Mouse (Mus musculus): Measurements from ENCODE around the gene Rab30.
A peak's percentile ranks its signal among the peaks of the same experiment; 100 is the strongest.

Rab30 gene

DNA sequence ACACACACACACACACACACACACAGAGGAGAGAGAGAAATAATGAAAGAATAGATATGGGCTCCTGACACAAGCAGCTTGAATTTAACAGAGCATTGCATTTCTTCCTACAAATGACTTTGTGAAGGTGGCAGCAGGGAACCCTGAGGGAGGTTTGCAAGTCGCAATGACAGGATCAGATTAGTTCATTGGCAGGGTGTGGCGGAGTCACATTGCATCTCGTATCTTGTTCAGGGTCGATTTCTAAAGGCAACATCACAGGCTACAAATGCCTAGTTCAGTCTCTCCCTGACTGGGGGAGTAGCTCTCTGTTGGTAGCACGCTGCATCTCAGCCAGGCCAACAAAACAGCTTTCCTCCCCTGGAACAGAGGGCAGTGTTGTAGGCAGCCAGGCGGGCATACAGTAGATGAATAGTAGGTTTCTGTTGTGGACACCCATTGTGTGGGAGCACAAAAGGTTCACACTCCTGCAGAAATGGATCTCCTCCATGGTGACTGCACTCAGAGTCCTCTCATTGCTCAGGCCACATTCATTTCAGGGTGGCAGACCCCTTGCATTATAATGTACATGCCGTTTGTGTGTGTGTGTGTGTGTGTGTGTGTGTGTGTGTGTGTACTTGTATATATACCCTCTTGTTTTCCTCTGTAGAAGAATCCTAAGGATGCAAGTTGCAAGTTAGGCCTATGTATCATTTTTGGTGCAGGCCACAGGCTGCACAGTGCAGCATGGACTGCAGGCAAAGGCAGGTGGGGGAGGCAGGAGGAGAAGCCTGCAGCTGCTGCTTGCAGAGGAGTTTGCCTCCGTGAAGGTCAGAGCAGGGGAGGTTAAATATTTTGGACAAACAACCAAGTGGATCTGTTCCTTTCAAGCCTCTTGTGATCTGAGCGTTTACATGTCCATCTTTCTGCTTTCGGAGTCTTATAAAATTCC is 58.5 kb downstream of the Rab30 start:
- DNase-seq (ENCODE audit: low spot score) = peak; percentile 12

- DNase-seq (ENCODE audit: low spot score) = no peak
Measured at GRCm38 (mm10) chr7:92802158-92802557, 60.8 kb downstream of the Rab30 start.

- no peak for DNase-seq (ENCODE audit: low spot score)
Measured at GRCm38 (mm10) chr7:92803191-92803590, 61.8 kb downstream of the Rab30 start.

DNA sequence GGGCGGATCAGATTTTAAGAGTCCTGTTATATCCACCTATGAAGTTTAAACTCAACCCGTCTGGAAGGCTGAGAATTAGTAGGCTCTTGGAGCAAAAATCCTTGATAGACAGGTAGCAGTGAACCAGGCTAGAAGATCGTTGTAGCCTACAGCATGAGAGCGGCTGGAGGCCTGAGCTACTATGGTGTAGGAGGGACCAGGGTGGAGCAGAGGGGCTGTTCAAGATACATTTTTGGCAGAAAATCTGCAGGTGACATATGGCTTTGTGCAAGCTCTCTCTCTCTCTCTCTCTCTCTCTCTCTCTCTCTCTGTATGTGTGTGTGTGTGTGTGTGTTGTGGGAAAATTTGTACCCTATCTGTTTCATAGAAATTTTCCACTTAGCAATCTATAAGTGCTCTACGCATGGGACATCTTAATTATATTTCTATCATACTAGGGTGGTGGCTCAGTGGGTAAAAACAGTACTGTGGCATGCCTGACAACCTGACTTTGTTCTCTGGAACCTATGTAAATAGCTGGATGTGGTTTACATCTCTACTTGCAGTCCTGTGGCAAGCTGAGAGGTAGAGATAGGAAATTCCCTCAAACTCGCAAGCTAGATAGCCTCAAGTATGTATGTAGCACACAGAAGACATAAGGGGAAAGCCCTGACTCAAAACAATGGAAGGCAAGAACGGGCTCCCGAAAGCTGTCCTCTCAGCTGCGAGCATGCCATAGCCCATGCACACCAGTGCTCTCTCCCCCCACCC is 63.7 kb downstream of the Rab30 start:
- no peak for DNase-seq (ENCODE audit: low spot score)

DNA sequence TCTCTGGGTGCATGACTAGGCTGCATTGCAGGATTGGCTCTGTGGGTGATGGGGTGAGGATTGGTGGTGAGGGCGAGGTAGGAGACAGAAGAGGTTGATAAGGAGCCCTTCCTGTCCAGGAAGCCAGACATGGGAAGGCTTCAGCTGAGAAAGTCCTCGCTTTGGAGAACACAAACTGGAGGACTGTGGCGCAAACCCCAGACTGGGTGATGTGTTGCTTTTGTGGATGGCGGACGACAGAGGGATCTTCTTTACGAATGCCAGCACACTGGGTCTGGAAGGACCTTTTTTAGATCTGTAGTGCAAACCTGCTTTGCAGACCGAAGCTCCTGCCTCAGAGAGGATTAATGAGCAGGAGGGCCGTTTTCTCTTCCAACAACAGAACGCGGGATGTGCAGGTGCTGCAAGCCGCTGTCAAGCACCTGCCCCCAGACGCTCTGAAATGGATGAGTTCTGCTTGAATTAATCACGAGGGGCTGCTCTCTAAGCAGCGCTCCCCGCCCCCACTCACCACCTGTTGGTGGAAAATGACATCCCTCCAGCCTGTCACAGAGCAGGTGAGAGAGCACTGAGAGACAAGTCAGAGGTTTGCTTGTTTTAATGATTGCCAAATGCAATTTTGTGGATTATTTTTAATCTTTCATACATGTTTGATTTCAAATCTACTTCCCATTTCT is 65.2 kb downstream of the Rab30 start:
- no peak for DNase-seq (ENCODE audit: low spot score)

DNA sequence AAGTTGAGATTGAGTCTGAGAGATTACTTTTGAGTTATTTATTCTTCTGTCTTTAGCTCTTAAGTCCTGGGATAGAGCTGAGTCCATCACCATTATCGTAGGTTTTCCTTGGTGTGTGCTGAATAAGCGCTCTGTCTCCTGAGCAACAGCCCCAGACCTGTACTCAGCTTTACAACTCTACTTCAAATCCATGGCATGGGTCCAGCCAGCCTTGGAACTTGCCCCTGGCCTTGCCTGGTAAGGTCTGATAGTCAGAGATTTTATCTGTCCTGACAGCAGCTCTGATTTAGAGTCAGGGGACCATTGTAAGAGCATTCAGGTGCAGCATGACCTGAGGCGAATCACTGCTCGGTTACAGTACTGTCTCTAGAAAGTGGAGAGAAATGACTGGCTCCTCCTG is 66.1 kb downstream of the Rab30 start:
- DNase-seq (ENCODE audit: low spot score) = peak; percentile 19

DNA sequence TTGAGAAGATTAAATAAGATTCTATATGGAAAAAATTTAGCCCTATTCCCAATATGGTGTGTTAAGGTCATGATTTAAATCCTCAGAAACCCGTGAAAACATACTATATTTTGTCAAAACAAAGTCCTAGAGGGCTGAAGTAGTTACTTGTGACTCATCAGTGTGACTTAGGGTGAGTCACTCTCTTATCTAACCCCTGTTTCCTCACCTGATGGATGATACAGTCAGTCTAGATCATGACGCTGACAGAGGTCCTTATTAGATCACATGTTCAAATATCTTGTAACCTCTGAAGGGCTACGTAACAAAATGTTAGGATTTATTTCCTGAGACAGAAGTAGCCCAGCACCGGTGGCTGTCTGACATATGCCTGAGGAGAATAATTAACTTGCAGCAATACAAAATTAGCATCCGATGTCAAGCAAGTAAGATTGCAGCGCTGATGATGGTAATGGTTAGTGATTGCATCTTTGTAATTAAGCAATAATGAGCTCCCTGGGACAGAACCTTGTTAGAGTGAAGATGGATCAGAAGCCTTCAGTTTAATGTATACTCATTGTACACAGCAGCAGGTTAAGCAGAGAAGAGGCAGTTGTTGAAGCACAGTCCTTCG is 70.4 kb downstream of the Rab30 start:
- no peak for DNase-seq (ENCODE audit: low spot score)

- no peak for DNase-seq (ENCODE audit: low spot score)
Measured at GRCm38 (mm10) chr7:92817242-92817641, 75.8 kb downstream of the Rab30 start.

- no peak for DNase-seq (ENCODE audit: low spot score)
Measured at GRCm38 (mm10) chr7:92817886-92818285, 76.5 kb downstream of the Rab30 start.

GRCm38 (mm10) chr7:92819656-92820055 is 78.3 kb downstream of the Rab30 start:
- no peak for DNase-seq (ENCODE audit: low spot score)

GRCm38 (mm10) chr7:92820410-92820809 is 79.0 kb downstream of the Rab30 start:
- no peak for DNase-seq (ENCODE audit: low spot score)

GRCm38 (mm10) chr7:92820941-92821465 is 79.6 kb downstream of the Rab30 start:
- DNase-seq (ENCODE audit: low spot score) = no peak

DNA sequence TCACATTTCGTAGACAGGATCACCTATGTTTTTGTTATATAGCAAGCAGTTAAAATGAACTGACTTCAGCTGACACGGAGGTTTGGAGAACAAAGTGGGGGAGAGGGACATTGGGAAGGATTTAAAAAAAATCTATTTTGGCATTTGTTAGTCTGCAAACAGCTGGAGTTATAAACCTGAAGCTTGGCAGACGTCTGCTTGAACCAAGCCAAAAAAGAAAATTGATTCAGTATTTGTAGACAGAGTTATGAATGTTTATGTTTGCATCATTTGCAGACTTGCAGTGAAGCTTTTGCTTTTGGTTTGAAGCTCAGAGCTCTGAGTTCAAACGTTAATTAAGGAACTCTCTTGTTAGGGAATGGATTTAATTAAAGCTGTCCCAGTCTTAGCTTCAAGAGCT is 80.5 kb downstream of the Rab30 start:
- no peak for DNase-seq (ENCODE audit: low spot score)

GRCm38 (mm10) chr7:92822409-92823101 is 81.2 kb downstream of the Rab30 start:
- no peak for DNase-seq (ENCODE audit: low spot score)

DNA sequence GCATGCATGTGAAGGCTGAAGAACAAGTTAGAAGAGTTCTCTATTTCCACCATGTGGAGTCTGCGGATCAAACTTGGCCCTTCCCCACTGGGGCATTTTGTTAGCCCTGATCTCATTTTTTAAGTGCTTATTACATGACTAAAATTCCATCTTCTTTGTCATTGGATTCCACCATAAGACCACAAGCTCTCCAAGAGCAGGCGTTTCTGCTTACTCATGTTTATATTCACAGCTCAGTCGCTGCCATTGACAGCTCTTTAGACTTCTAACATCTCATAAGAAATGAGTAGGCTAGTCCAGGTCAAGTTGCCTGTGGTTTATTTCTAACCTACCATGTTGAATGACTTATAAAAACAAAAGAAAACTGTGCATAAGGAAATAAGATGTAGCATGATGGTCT is 84.8 kb downstream of the Rab30 start:
- DNase-seq (ENCODE audit: low spot score) = no peak

DNA sequence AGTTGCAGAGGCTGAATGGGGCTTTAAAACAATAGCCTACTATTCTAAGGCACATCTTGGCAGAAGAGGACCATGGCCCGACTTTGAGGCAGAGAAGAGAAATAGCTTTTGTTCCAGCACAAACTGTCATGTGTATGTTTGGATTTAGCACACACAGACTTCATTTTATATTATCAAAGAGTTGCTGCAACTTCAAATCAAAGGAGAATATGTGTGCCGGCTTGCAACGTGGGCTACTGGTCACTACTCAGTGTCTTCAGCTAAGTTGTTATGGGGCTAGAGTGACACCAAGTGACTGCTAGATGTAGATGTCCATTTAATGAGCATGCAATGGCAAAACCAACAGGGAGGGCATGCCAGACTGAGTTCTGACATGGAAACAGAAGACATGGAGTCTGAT is 86.6 kb downstream of the Rab30 start:
- DNase-seq (ENCODE audit: low spot score) = no peak

DNA sequence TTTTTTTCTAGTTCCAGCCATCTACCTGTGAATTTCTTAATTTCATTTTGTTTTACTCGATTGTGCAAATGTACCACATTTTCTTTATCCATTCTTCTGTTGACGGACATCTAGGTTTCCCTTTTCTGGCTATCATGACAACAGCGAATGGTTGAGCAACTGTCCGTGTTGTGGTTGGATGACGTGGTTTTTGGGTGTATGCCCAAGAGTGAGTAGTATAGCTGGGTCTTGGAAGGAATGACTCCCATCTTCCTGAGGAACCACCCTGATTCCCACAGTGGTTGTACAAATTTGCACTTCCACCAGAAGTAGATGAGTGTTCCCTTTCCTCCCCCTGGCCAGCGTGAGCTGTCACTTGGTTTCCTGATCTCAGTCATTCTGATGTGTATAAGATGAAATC is 91.0 kb downstream of the Rab30 start:
- DNase-seq (ENCODE audit: low spot score) = no peak

- DNase-seq (ENCODE audit: low spot score) = no peak
Measured at GRCm38 (mm10) chr7:92834391-92834790, 93.0 kb downstream of the Rab30 start.

DNA sequence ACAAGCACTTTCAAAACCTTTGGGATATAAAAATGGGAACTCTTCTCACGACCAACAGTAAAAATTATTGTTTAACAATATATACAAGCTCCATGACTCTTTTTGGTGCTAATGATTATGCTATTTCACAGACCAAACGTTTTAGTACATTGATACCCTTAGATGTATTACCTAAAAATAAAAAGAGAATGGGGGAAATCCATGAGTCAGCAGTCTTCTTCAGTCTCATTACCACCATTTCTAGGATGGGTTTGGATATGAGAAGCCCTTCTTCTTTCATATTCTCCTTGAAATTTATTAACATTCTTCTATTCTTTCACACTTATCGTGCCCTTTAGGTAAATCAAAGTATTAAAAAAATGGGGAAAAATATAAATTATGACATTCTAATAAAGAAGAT is 95.0 kb downstream of the Rab30 start:
- DNase-seq (ENCODE audit: low spot score) = no peak

GRCm38 (mm10) chr7:92837226-92837625 is 95.8 kb downstream of the Rab30 start:
- DNase-seq (ENCODE audit: low spot score) = no peak

- no peak for DNase-seq (ENCODE audit: low spot score)
Measured at GRCm38 (mm10) chr7:92837907-92838306, 96.5 kb downstream of the Rab30 start.

Measured in ovary, postnatal 36 days (tissue).